Mouse (Mus musculus) heart, postnatal 4 days (tissue): ENCODE measurements around the gene 4930590J08Rik. TPM values are rescaled to one million over a fixed set of nuclear protein-coding genes. Genes with fewer than 3 reads are reported as not detected.

Source experiments
- DNase-seq: peaks from one replicate; pipeline ENCODE4 v3.0.0; 2021
- total RNA-seq, 2 experiments: library from RNA; stranded (reverse); gene quantifications; 2 replicates each; pipeline ENCODE4 v1.2.3; 2021

4930590J08Rik gene
- total RNA-seq, 2 experiments from 2014 or later = 0.50 to 0.60 TPM

- no peak for DNase-seq
Measured at GRCm38 (mm10) chr6:91965060-91965459, 62.5 kb downstream of the 4930590J08Rik start.

- DNase-seq = no peak
Measured at GRCm38 (mm10) chr6:91966006-91966405, 63.4 kb downstream of the 4930590J08Rik start.

GRCm38 (mm10) chr6:91972201-91972646 lies 69.6 kb downstream of the 4930590J08Rik start:
- peak; percentile 75 for DNase-seq

GRCm38 (mm10) chr6:91973972-91974371 lies 71.4 kb downstream of the 4930590J08Rik start:
- no peak for DNase-seq

GRCm38 (mm10) chr6:91978371-91979300 lies 76.0 kb downstream of the 4930590J08Rik start, which contains the start of gene Fgd5:
TSS of gene Fgd5 (plus strand) at chr6:91978878.
- DNase-seq = peak; percentile 65

- no peak for DNase-seq
Measured at GRCm38 (mm10) chr6:91979301-91979996, 76.8 kb downstream of the 4930590J08Rik start.

- no peak for DNase-seq
Measured at GRCm38 (mm10) chr6:91980011-91980410, 77.4 kb downstream of the 4930590J08Rik start.

- no peak for DNase-seq
Measured at GRCm38 (mm10) chr6:91990101-91990500, 87.5 kb downstream of the 4930590J08Rik start.

GRCm38 (mm10) chr6:91992823-91993222 lies 90.2 kb downstream of the 4930590J08Rik start:
- no peak for DNase-seq

GRCm38 (mm10) chr6:91993795-91994505 lies 91.3 kb downstream of the 4930590J08Rik start:
- DNase-seq = no peak

GRCm38 (mm10) chr6:91996072-91996471 lies 93.5 kb downstream of the 4930590J08Rik start:
- DNase-seq = no peak

Other genes with a start within 250 kb of the 4930590J08Rik start
- 100 to 1,000 TPM; 142 to 158 TPM for gene Slc6a6, start 218.8 kb upstream of the 4930590J08Rik start, total RNA-seq
- gene Grip2, start 75.6 kb upstream of the 4930590J08Rik start, total RNA-seq = 10 to 100 TPM; 18.8 to 19.6 TPM
- 10 to 100 TPM; 11.7 to 12.1 TPM for gene Ccdc174, start 24.8 kb upstream of the 4930590J08Rik start, total RNA-seq
- gene Fgd5, start 76.1 kb downstream of the 4930590J08Rik start, total RNA-seq = 10 to 100 TPM; 24.8 to 26.4 TPM
- gene Nr2c2, start 188.6 kb downstream of the 4930590J08Rik start, total RNA-seq = 10 to 100 TPM; 43.6 to 46.4 TPM